Mouse (Mus musculus) forebrain, embryonic 16.5 days (tissue): ENCODE results near the gene Flot1. TPM values are rescaled to one million over a fixed set of nuclear protein-coding genes. Genes with fewer than 3 reads are reported as not detected.

Source experiments
- ATAC-seq: fragments of 200-750 bp; cut with Nextera tagmentation; 2 replicates; pipeline ENCODE4 v1.8.0; 2017; ENCODE audit warnings: mild to moderate bottlenecking, moderate library complexity
- H3K27ac ChIP-seq: fragments of 300-500 bp; sonication (generic); 2 replicates; pipeline ENCODE4 v1.5.1; 2014; ENCODE audit warnings: low read length, control low read depth
- H3K27me3 ChIP-seq: fragments of 300-500 bp; sonication (generic); replicated peaks from 2 replicates; pipeline ENCODE4 v1.6.1; 2014; ENCODE audit warnings: low read length; ENCODE audit not compliant: control insufficient read depth, insufficient read depth
- H3K36me3 ChIP-seq: fragments of 300-500 bp; sonication (generic); 2 replicates; pipeline ENCODE4 v1.6.1; 2014; ENCODE audit not compliant: control insufficient read depth, insufficient read depth
- H3K4me1 ChIP-seq: fragments of 300-500 bp; sonication (generic); replicated peaks from 2 replicates; pipeline ENCODE4 v1.6.1; 2014; ENCODE audit warnings: low read length; ENCODE audit not compliant: control insufficient read depth, insufficient read depth
- H3K4me2 ChIP-seq: fragments of 300-500 bp; sonication (generic); 2 replicates; pipeline ENCODE4 v1.6.1; 2014; ENCODE audit warnings: mild to moderate bottlenecking, low read length, control low read depth
- H3K4me3 ChIP-seq: fragments of 300-500 bp; sonication (generic); replicated peaks from 2 replicates; pipeline ENCODE4 v1.5.1; 2014; ENCODE audit warnings: mild to moderate bottlenecking, low read length, control low read depth
- H3K9ac ChIP-seq: fragments of 300-500 bp; sonication (generic); replicated peaks from 2 replicates; pipeline ENCODE4 v1.6.1; 2014; ENCODE audit warnings: low read depth, low read length, control low read depth
- H3K9me3 ChIP-seq: fragments of 300-500 bp; sonication (generic); 2 replicates; pipeline ENCODE4 v1.6.1; 2016; ENCODE audit warnings: low read length; ENCODE audit not compliant: control insufficient read depth
- WGBS: fragments of 180-500 bp; shearing (Covaris S2); extraction: QIAGEN DNeasy Blood & Tissue Kit; methylation state at CpG from one replicate; pipeline ENCODE4 v1.1.7; 2014; 5-methylcytosine and 5-hydroxymethylcytosine counted together
- polyA plus RNA-seq: library from polyadenylated mRNA; unstranded; fragments of >200 nt; fragmentation: Nextera tagmentation; extraction: Ambion mirVana; gene quantifications from 2 replicates; pipeline ENCODE4 v1.2.1, GENCODE M21; 2015

The Flot1 gene
- polyA plus RNA-seq, 1 experiment from 2014 or later = 89.3 TPM

DNA sequence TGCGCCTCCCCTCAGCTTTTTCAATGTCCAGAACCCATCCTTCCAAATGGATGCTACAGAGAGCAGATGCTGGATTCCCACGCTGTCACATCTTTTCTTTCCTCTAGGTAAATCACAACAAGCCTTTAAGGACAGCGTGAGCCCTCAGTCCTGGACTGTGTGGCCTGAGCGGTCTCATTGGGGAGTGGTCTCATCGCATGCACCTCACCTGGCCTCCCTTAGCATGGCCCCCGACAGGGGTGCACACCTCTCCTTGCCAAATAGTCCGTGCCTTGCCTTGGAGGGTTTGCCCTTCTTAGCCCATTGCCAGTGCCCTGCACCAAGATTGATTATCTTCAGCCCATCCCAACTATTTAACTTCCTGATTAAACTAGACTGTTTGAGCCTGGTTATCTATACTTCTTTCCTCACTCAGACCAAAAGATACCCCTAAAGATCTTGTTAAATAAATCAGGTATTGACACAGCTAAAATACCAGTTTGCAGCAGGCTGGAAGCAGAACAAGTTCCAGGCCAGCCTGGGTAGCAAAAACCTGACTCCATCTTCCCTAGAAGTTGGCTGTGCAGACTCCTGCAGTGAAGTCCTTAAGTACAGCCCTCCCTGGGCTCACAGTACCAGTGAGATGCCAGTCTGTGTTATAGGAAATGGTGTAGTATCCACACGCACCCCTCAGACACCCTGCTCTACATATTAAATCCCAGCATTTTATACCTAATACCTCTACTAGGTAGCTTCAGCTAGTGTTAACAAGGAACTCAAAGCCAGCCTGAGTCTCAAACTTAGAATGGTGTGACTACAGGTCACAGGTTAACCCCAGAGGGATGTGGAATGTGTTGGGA is 9.6 kb downstream of the Flot1 start:
- peaks cover 44% of the 10 kb centered on the region for H3K36me3 ChIP-seq
- WGBS = 64% methylated on average over 8 of the region's 8 CpGs

DNA sequence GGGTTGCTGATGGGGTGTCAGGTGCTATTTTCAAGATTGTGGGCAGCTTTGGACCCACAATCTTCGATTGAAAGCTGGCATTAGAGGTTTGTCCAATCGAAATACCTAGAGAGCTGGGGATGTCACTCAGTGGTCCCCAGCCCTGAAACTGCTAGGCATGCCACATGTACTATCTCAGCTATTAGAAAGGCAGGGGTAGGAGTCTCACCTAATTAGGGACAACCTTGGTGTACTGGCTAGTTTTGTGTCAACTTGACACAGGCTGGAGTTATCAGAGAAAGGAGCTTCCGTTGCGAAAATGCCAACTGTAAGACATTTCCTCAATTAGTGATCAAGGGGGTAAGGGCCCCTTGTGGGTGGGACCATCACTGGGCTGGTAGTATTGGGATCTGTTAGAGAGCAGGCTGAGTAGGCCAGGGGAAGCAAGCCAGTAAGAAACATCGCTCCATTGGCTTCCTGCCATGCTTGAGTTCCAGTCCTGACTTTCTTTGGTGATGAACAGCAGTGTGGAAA is 10.3 kb downstream of the Flot1 start:
- Histone ChIP-seq H3K9ac (no peak overlapping the region), H3K9me3 (no peaks in the 10 kb centered on the region), H3K4me3 (no peak overlapping the region), H3K27me3 (no peaks in the 10 kb centered on the region), H3K27ac (no peak overlapping the region; the same call in none of the 2 replicates), H3K4me1 (peaks cover 45% of the 10 kb centered on the region), H3K4me2 (no peak overlapping the region), H3K36me3 (peaks cover 42% of the 10 kb centered on the region)
- no peak for ATAC-seq
- 19% methylated on average over 5 of the region's 5 CpGs for WGBS

More for the DNA sequence above, 9.6 kb downstream of the Flot1 start:
- Histone ChIP-seq H3K9me3 (no peaks in the 10 kb centered on the region), H3K4me3 (no peak overlapping the region), H3K4me2 (no peak overlapping the region), H3K27me3 (no peaks in the 10 kb centered on the region), H3K27ac (peak overlapping the region; percentile 41), H3K4me1 (peaks cover 45% of the 10 kb centered on the region), H3K9ac (0 out of 2 replicates have a peak overlapping the region, but pooled peaks have one; percentile 6)
- ATAC-seq = no peak

DNA sequence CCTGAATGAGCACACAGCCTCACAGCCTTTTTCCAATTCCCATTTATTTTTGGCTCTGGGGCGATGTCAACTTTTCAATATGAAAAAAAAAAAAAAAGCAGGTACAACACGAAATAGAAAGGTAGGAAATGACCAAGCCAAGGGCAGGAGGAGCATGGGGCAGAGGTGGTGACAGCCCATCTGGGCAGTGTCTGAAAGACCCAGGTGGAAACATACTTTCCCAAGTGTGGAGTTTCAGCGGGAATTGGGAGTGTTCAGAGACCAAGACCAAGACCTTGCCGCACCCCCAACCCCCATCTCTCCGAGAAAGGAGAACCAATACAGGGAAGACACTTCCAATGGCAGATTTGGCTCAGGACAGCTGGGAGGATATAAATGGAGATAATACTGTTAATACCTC is 10.9 kb downstream of the Flot1 start:
- ATAC-seq = no peak
- Histone ChIP-seq H3K36me3 (peaks cover 42% of the 10 kb centered on the region), H3K27me3 (no peaks in the 10 kb centered on the region), H3K4me3 (peak overlapping the region; percentile 16), H3K9me3 (no peaks in the 10 kb centered on the region), H3K27ac (no peak overlapping the region), H3K4me2 (peak overlapping the region; percentile 84), H3K4me1 (peaks cover 47% of the 10 kb centered on the region), H3K9ac (0 out of 2 replicates have a peak overlapping the region, but pooled peaks have one; percentile 23)
- WGBS = 54% methylated on average over 5 of the region's 5 CpGs

DNA sequence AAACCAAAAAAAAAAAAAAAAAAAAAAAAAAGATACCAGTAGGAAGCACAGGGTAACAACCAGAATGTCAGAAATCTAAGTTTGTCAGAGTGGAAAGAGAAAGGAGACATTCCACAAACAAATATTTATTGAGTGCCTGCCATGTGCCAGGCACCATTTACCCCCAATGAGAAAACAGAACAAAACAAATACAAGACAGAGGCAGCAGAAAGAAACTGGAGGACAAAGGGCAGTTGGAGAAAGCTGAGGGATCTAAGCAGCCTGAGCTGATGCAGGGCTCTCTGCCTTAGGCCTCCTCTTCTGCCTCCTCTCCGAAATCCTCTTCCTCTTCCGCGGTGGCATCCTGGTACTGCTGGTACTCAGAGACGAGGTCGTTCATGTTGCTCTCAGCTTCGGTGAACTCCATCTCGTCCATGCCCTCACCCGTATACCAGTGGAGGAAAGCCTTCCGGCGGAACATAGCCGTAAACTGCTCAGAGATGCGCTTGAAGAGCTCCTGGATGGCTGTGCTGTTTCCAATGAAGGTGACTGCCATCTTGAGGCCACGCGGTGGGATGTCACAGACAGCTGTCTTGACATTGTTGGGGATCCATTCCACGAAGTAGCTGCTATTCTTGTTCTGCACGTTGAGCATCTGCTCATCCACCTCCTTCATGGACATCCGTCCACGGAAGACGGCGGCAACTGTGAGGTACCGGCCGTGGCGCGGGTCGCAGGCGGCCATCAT is 11.8 kb downstream of the Flot1 start:
- Histone ChIP-seq H3K27ac (peak overlapping the region; percentile 28; the same call in 1 of the 2 replicates), H3K4me1 (peaks cover 51% of the 10 kb centered on the region), H3K9ac (peak overlapping the region; percentile 83), H3K9me3 (no peaks in the 10 kb centered on the region), H3K4me2 (peak overlapping the region; percentile 84), H3K36me3 (peaks cover 42% of the 10 kb centered on the region), H3K4me3 (peak overlapping the region; percentile 63), H3K27me3 (no peaks in the 10 kb centered on the region)
- 72% methylated on average over 26 of the region's 26 CpGs for WGBS
- no peak for ATAC-seq

DNA sequence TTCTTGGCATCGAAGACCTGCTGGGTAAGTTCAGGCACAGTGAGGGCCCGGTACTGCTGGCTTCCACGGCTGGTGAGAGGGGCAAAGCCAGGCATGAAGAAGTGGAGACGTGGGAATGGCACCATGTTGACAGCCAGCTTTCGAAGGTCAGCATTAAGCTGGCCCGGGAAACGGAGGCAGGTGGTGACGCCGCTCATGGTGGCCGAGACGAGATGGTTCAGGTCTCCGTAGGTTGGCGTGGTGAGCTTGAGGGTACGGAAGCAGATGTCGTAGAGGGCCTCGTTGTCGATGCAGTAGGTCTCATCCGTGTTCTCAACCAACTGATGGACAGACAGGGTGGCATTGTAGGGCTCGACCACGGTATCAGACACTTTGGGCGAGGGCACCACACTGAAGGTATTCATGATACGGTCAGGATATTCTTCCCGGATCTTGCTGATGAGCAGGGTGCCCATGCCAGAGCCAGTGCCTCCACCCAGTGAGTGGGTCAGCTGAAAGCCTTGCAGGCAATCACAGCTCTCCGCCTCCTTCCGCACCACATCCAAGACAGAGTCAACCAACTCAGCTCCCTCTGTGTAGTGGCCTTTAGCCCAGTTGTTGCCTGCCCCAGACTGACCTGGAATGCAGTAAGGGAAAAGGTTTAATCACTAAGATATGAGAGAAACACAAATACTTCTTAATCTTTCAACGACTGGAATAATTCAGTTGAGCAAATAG is 12.6 kb downstream of the Flot1 start:
- no peaks in the 10 kb centered on the region for H3K9me3 ChIP-seq
- H3K9ac ChIP-seq = peak overlapping the region; percentile 83
- no peaks in the 10 kb centered on the region for H3K27me3 ChIP-seq
- peaks cover 47% of the 10 kb centered on the region for H3K4me1 ChIP-seq
- no peak for ATAC-seq
- peak overlapping the region; percentile 84 for H3K4me2 ChIP-seq
- peak overlapping the region; percentile 63 for H3K4me3 ChIP-seq
- no peak overlapping the region; the same call in 1 of the 2 replicates for H3K27ac ChIP-seq
- H3K36me3 ChIP-seq = peaks cover 41% of the 10 kb centered on the region
- WGBS = 67% methylated on average over 26 of the region's 26 CpGs

DNA sequence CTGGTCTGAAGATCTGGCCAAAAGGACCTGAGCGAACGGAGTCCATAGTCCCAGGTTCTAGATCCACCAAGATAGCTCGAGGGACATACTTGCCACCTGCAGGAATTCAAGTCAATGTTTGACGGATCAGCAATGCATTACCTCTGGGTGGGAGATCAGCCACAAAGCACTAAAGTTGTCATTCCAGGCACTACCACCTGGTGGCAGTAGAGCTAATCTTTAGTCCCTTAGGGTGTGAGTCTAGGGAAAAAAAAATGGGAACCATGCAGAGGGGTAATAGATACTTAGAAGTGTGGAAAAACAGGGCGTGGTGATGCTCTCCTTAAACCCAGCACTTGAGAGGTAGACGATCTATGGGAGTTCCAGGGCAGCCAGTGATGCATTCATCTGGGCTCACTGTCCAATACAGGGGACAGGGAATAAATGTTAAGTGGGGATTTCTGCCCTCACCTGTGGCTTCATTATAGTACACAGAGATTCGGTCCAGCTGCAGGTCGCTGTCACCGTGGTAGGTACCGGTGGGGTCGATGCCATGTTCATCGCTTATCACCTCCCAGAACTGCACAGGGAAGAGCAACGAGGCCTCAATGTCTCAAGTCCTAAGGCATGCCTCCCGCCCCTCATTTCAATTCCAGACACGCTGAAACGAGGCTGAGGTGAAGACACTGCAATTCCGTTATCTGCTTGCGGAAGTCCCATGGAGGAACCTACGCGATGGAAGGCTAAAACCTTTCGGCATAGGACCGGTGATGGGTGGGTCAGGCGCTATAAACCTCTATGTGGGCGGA is 13.3 kb downstream of the Flot1 start:
- peak overlapping the region; percentile 94 for H3K27ac ChIP-seq
- H3K9me3 ChIP-seq = no peaks in the 10 kb centered on the region
- H3K4me3 ChIP-seq = peak overlapping the region; percentile 63
- no peak for ATAC-seq
- WGBS = 8% methylated on average over 24 of the region's 24 CpGs
- H3K4me1 ChIP-seq = peaks cover 49% of the 10 kb centered on the region
- no peaks in the 10 kb centered on the region for H3K27me3 ChIP-seq
- H3K4me2 ChIP-seq = peak overlapping the region; percentile 84
- peak overlapping the region; percentile 83 for H3K9ac ChIP-seq
- H3K36me3 ChIP-seq = peaks cover 37% of the 10 kb centered on the region

DNA sequence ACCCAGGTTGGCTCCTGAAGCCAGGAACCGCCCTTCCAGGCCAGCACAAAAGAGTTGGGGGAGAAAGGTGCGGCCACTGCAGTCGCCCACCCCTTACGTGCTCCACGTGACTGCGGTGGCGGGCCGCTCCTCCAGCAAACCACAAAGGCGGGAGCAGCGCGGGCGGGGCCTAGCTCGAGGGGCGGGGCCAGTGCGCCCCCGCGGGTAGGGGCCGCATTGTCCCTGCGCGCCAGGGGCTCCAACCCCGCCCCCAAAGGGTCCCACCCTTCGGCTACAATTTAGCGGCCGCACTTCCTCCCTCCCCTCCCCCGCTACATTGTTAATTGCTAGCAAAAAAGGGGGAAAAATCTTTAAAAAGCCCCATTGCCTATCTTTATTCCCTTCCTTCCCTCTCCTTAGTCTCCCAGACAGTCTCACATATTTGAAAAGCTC is 14.0 kb downstream of the Flot1 start:
- peak overlapping the region; percentile 63 for H3K4me3 ChIP-seq
- peak overlapping the region; percentile 83 for H3K9ac ChIP-seq
- peaks cover 52% of the 10 kb centered on the region for H3K4me1 ChIP-seq
- ATAC-seq = peak; percentile 34
- H3K27me3 ChIP-seq = no peaks in the 10 kb centered on the region
- no peaks in the 10 kb centered on the region for H3K9me3 ChIP-seq
- WGBS = under 1% methylated on average over 25 of the region's 25 CpGs
- H3K27ac ChIP-seq = peak overlapping the region; percentile 94
- H3K36me3 ChIP-seq = peaks cover 37% of the 10 kb centered on the region
- H3K4me2 ChIP-seq = peak overlapping the region; percentile 84

DNA sequence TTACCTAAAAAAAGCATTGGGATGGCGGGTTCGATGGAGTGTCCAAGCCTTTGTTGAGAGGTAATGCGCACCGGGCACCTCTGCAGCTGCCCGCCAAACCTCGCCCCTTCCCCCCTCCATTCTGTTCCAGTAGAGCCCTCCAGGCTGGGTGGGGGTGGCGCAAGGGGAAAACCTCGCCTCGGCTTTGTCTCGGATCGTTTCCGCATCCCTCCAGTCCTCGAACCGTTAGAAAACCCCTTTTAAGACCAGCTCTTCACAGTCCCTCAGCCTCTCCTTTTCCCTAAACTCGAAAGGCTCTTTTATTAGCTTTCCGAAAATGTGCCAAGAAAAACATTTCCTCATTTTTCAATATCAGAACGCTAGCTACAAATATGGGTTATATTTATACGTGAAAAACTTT is 14.5 kb downstream of the Flot1 start:
- H3K27ac ChIP-seq = peak overlapping the region; percentile 94
- peaks cover 35% of the 10 kb centered on the region for H3K36me3 ChIP-seq
- H3K9ac ChIP-seq = peak overlapping the region; percentile 83
- H3K4me2 ChIP-seq = peak overlapping the region; percentile 2; the same call in 1 of the 2 replicates
- H3K27me3 ChIP-seq = no peaks in the 10 kb centered on the region
- peaks cover 56% of the 10 kb centered on the region for H3K4me1 ChIP-seq
- WGBS = under 1% methylated on average over 18 of the region's 18 CpGs
- ATAC-seq = no peak
- H3K4me3 ChIP-seq = peak overlapping the region; percentile 63
- H3K9me3 ChIP-seq = no peaks in the 10 kb centered on the region
